Mouse (Mus musculus) embryonic facial prominence, embryonic 11.5 days (tissue): ENCODE results near the gene Gtf2ird1. TPM values are rescaled to one million over a fixed set of nuclear protein-coding genes. Genes with fewer than 3 reads are reported as not detected.
"Not testable (repeated sequence)": the region's sequence is repeated elsewhere in the genome, so short reads cannot be mapped to it uniquely, and the experiment has no call there.

Experiments used
- ATAC-seq: fragments of 200-750 bp; cut with Nextera tagmentation; replicated peaks from 2 replicates; pipeline ENCODE4 v1.8.0; 2017; ENCODE audit warnings: low read depth; ENCODE audit not compliant: insufficient number of reproducible peaks, low FRiP score, low TSS enrichment
- DNase-seq: peaks from one replicate; pipeline ENCODE4 v3.0.0-alpha.2; 2015; ENCODE audit warnings: low spot score
- H3K27ac ChIP-seq: fragments of 300-500 bp; sonication (generic); replicated peaks from 2 replicates; pipeline ENCODE4 v1.5.1; 2014; ENCODE audit warnings: mild to moderate bottlenecking, low read depth, low read length, control low read depth
- H3K27me3 ChIP-seq: fragments of 300-500 bp; sonication (generic); 2 replicates; pipeline ENCODE4 v1.6.1; 2014; ENCODE audit warnings: mild to moderate bottlenecking, low read length, moderate library complexity, mixed read lengths; ENCODE audit not compliant: control insufficient read depth, insufficient read depth
- H3K36me3 ChIP-seq: fragments of 300-500 bp; sonication (generic); replicated peaks from 2 replicates; pipeline ENCODE4 v1.6.1; 2014; ENCODE audit warnings: low read depth, mild to moderate bottlenecking, low read length, moderate library complexity, mixed read lengths; ENCODE audit not compliant: control insufficient read depth, insufficient read depth
- H3K4me1 ChIP-seq: fragments of 300-500 bp; sonication (generic); 2 replicates; pipeline ENCODE4 v1.6.1; 2014; ENCODE audit warnings: low read length, mixed read lengths; ENCODE audit not compliant: control insufficient read depth, insufficient read depth
- H3K4me2 ChIP-seq: fragments of 300-500 bp; sonication (generic); 2 replicates; pipeline ENCODE4 v1.6.1; 2014; ENCODE audit warnings: low read depth, mild to moderate bottlenecking, control low read depth, low read length, moderate library complexity
- H3K4me3 ChIP-seq: fragments of 300-500 bp; sonication (generic); 2 replicates; pipeline ENCODE4 v1.5.1; 2014; ENCODE audit warnings: low read depth, low read length, control low read depth
- H3K9ac ChIP-seq: fragments of 300-500 bp; sonication (generic); replicated peaks from 2 replicates; pipeline ENCODE4 v1.6.1; 2014; ENCODE audit warnings: mild to moderate bottlenecking, control low read depth, low read length
- H3K9me3 ChIP-seq: fragments of 300-500 bp; sonication (generic); replicated peaks from 2 replicates; pipeline ENCODE4 v1.6.1; 2016; ENCODE audit warnings: mild to moderate bottlenecking, low read length, inconsistent platforms, mixed read lengths; ENCODE audit not compliant: control insufficient read depth
- WGBS: fragments of 180-500 bp; shearing (Covaris S2); extraction: QIAGEN DNeasy Blood & Tissue Kit; methylation state at CpG from one replicate; pipeline ENCODE4 v1.1.7; 2014; 5-methylcytosine and 5-hydroxymethylcytosine counted together
- polyA plus RNA-seq: library from polyadenylated mRNA; unstranded; fragments of >200 nt; fragmentation: Nextera tagmentation; extraction: Ambion mirVana; gene quantifications from 2 replicates; pipeline ENCODE4 v1.2.1, GENCODE M21; 2014

The Gtf2ird1 gene
- polyA plus RNA-seq, 1 experiment from 2014 or later: 99.8 TPM

DNA sequence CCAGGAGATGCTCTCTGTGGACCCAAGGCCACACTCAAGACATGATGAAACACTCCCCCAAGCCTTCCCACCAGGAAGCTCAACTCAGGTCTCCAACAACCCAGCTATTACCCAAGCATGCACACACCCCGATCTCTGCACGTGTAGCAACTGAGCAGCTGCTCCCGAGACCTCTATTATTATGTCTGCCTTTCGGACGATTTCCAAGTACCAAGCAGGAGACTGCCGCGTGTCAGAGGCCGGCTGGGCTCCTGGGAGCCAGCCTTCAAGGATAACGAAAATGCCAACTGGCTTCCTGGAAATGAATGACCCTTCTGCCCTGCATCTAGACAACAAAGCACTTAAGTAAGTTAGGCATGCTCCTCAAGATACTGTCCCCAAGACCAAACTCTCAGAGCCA lies 2.1 kb downstream of the Gtf2ird1 start:
- peak overlapping the region; percentile 82 for H3K4me3 ChIP-seq

DNA sequence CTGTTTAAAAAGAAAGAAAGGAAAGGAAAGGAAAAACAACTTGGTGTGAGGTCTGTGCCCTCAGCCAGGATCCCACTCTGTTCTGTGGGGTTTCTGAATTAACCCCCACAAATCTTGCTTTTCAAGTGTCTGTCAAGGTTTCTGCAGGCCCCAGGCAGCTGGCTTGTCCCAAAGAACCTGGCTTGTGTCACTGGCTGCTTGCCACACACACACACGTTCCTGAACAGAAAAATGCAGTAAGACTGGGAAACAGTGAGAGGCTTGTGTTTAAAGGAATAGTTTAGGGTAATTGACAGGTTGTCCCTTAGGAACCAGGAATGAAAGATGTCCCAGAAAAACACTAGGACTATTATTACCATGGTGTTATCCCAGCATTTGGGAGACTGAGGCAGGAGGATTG lies 2.9 kb downstream of the Gtf2ird1 start:
- Histone ChIP-seq H3K9me3 (no peaks in the 10 kb centered on the region), H3K27me3 (no peaks in the 10 kb centered on the region), H3K9ac (no peak overlapping the region), H3K4me1 (peaks cover 3% of the 10 kb centered on the region; the same call in 1 of the 2 replicates), H3K4me3 (no peak overlapping the region), H3K27ac (no peak overlapping the region), H3K36me3 (no peaks in the 10 kb centered on the region), H3K4me2 (no peak overlapping the region)
- no peak for DNase-seq
- ATAC-seq: no peak
- WGBS: 38% methylated on average over 1 of the region's 1 CpGs

More for the DNA sequence above, 2.1 kb downstream of the Gtf2ird1 start:
- DNase-seq (no peak), ATAC-seq (no peak)
- Histone ChIP-seq H3K27ac (0 out of 2 replicates have a peak overlapping the region, but pooled peaks have one; percentile 91), H3K4me1 (peaks cover 3% of the 10 kb centered on the region; the same call in 1 of the 2 replicates), H3K27me3 (no peaks in the 10 kb centered on the region), H3K4me2 (peak overlapping the region; percentile 86), H3K9me3 (no peaks in the 10 kb centered on the region), H3K9ac (peak overlapping the region; percentile 92), H3K36me3 (no peaks in the 10 kb centered on the region)
- WGBS: 45% methylated on average over 9 of the region's 9 CpGs

DNA sequence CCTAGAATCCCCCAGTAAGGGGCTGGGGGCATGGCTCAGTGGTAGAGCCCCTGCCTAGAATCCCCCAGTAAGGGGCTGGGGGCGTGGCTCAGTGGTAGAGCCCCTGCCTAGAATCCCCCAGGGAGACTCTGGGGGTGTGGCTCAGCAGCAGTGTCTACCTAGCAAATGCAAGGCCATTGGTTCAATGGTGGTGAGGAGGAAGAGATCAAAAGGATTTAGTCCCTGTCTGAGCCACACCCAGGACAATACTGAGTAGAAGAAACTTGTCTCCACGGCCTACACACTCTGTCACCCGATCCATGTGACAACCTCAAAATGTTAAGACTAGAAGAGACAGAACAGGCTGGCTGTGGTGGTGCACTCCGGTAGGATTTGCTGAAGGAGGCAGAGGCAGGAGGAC lies 9.8 kb downstream of the Gtf2ird1 start:
- not testable (repeated sequence) for ATAC-seq, H3K9ac ChIP-seq, H3K4me3 ChIP-seq, H3K4me2 ChIP-seq, H3K27ac ChIP-seq, DNase-seq, H3K36me3 ChIP-seq, H3K4me1 ChIP-seq, H3K27me3 ChIP-seq, H3K9me3 ChIP-seq
- WGBS: 92% methylated on average over 4 of the region's 4 CpGs

DNA sequence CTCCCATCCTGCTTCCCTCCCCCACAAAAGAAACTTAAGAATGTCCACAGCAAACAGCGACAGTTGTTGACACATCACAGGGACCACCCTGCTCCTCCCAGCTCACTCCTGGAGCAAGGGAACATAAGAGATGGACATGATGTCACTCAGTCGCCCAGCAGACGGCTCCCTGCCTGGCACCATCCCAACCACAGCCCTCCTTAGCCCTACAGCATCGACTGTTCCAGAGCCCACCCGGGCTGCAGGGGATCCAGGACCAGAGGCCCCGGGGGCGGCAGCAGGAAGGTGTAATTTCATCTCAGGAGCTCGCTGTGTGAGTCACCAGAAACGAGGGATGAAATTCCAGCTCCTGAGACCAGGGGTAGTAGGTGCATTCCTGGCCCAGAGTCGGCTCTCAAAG lies 10.6 kb downstream of the Gtf2ird1 start:
- H3K4me3 ChIP-seq: no peak overlapping the region
- ATAC-seq (0 out of 2 replicates have a peak, but pooled peaks have one; percentile 44), DNase-seq (peak; percentile 60)
- H3K36me3 ChIP-seq: no peaks in the 10 kb centered on the region; the same call in none of the 2 replicates
- no peaks in the 10 kb centered on the region for H3K27me3 ChIP-seq
- no peak overlapping the region for H3K9ac ChIP-seq
- WGBS: 50% methylated on average over 10 of the region's 10 CpGs
- H3K9me3 ChIP-seq: no peaks in the 10 kb centered on the region
- peak overlapping the region; percentile 10; the same call in 1 of the 2 replicates for H3K4me2 ChIP-seq
- no peaks in the 10 kb centered on the region; the same call in 1 of the 2 replicates for H3K4me1 ChIP-seq
- peak overlapping the region; percentile 67 for H3K27ac ChIP-seq

DNA sequence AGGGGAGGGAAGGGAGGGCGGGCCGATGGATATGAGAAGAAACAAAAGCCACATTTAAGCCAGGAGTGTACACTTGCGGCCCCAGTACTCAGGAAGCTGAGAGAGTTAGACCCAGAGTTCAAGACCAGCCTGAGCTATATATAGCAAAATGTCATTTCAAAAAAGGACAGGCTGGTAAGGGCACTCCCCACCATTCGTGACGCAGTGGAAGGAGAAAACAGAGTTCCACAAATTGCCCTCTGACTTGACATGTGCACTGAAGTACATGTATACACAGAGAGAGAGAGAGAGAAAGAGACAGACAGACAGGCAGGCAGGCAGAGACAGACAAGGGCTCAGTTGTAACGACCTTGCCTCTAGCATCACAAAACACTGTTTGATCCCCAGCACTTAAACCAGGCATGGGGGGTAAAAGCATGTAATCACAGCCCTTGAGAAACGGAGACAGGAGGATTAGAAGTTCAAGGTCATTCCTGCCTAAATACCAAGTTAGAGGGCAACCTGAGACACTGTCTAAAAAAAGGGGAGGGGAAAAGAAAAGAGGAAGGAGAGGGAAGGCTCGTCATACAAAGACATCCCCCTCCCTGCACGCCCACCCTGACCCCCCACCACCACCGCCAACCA lies 11.2 kb downstream of the Gtf2ird1 start:
- Histone ChIP-seq H3K4me2 (no peak overlapping the region), H3K27ac (peak overlapping the region; percentile 67; the same call in 1 of the 2 replicates), H3K36me3 (no peaks in the 10 kb centered on the region; the same call in none of the 2 replicates), H3K9ac (no peak overlapping the region), H3K4me3 (no peak overlapping the region), H3K4me1 (no peaks in the 10 kb centered on the region; the same call in 1 of the 2 replicates), H3K9me3 (no peaks in the 10 kb centered on the region), H3K27me3 (no peaks in the 10 kb centered on the region)
- 51% methylated on average over 10 of the region's 10 CpGs for WGBS
- no peak for ATAC-seq
- no peak for DNase-seq

DNA sequence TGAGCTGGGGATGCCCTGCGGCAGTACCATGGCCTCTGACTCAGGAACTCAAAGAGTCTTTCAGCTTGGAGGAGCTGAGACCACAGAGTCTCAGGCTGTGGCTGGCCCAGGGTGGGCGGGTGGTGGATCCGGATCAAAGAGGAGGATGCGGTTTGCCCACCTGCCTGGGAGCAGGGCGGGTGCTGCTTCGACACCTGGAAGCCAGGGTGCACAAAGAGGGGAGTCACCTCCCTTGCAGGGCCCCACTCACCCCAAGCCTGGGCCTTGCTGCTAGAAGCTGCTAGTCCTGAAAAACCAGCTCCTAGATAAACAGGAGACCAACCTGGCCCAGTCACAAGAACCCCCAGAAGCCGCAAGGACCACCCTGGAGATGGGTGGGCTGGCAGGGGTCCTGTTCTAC lies 12.0 kb downstream of the Gtf2ird1 start:
- no peak overlapping the region for H3K9ac ChIP-seq
- no peak for DNase-seq
- H3K4me1 ChIP-seq: no peaks in the 10 kb centered on the region; the same call in 1 of the 2 replicates
- H3K4me2 ChIP-seq: no peak overlapping the region
- WGBS: 87% methylated on average over 7 of the region's 7 CpGs
- no peak overlapping the region for H3K27ac ChIP-seq
- no peaks in the 10 kb centered on the region; the same call in none of the 2 replicates for H3K36me3 ChIP-seq
- H3K9me3 ChIP-seq: no peaks in the 10 kb centered on the region
- ATAC-seq: no peak
- no peak overlapping the region for H3K4me3 ChIP-seq
- no peaks in the 10 kb centered on the region for H3K27me3 ChIP-seq

DNA sequence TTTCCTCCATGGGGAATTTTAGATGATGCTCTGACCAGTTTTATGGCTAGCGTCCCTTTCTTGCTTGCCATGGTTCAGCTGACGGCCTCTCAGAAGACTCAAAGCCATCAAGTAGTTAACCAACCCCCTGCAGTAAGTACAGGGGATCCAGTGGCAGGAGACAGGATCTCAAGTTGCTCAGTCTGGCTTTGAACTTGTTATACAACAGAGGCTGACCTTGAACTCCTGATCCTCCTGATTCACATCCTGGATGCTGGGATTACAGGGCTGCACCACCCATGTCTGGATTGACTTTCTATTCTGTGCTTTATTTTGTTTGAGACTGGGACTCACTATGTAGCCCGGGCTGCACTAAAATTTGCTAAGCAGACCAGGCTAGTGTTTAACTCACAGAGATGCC lies 14.4 kb downstream of the Gtf2ird1 start:
- 94% methylated on average over 3 of the region's 3 CpGs for WGBS
- H3K9ac ChIP-seq: no peak overlapping the region
- no peak overlapping the region for H3K4me3 ChIP-seq
- H3K36me3 ChIP-seq: no peaks in the 10 kb centered on the region; the same call in none of the 2 replicates
- H3K4me1 ChIP-seq: no peaks in the 10 kb centered on the region; the same call in 1 of the 2 replicates
- H3K4me2 ChIP-seq: no peak overlapping the region
- no peaks in the 10 kb centered on the region for H3K9me3 ChIP-seq
- ATAC-seq (no peak), DNase-seq (no peak)
- no peaks in the 10 kb centered on the region for H3K27me3 ChIP-seq
- no peak overlapping the region for H3K27ac ChIP-seq

DNA sequence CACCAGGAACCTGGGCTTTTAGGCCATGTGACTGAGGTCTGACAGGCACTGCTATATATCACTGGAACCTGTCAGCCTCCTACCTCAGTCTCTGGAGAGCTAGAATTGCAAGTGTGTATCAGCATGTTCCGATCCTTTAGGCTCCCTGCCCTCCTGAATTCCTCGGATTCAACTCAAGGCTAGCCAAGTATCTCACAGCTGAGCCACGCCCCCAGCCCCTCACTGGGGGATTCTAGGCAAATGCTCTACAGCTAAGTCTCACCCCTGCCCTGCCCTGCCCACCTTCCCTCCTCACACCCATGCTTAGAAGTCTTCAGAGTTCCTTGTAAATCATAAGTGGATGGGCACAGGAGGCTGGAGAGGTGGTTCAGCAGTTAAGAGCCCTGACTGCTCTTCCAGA lies 15.4 kb downstream of the Gtf2ird1 start:
- Histone ChIP-seq H3K36me3 (no peaks in the 10 kb centered on the region; the same call in 1 of the 2 replicates), H3K27me3 (no peaks in the 10 kb centered on the region), H3K4me1 (no peaks in the 10 kb centered on the region; the same call in 1 of the 2 replicates), H3K4me2 (no peak overlapping the region), H3K27ac (no peak overlapping the region), H3K9ac (no peak overlapping the region), H3K9me3 (no peaks in the 10 kb centered on the region), H3K4me3 (no peak overlapping the region)
- ATAC-seq (no peak), DNase-seq (no peak)
- 73% methylated on average over 3 of the region's 3 CpGs for WGBS
